Mouse (Mus musculus) left cerebral cortex, adult 9 months (tissue): ENCODE results near the gene C1qtnf6.

Experiments
- DNase-seq, 2 experiments: peaks; one replicate each; pipeline ENCODE4 v3.0.0; 2022; ENCODE audit warnings: low spot score in 2 of 2

Gene C1qtnf6

GRCm38 (mm10) chr15:78480111-78480510 lies 51.1 kb downstream of the C1qtnf6 start:
- no peak for DNase-seq

- DNase-seq: no peak
Measured at GRCm38 (mm10) chr15:78479470-78479869, 51.7 kb downstream of the C1qtnf6 start.

GRCm38 (mm10) chr15:78478073-78478472 lies 53.1 kb downstream of the C1qtnf6 start:
- no peak for DNase-seq

GRCm38 (mm10) chr15:78476878-78477277 lies 54.3 kb downstream of the C1qtnf6 start:
- no peak for DNase-seq

- no peak for DNase-seq
Measured at GRCm38 (mm10) chr15:78475604-78476031, 55.6 kb downstream of the C1qtnf6 start.

- DNase-seq: no peak
Measured at GRCm38 (mm10) chr15:78473442-78473841, 57.8 kb downstream of the C1qtnf6 start.
